Mouse (Mus musculus) stomach, postnatal 0 days (tissue): ENCODE data around the gene Ugt1a2.

Experiments
- CTCF ChIP-seq: IDR thresholded peaks from 2 replicates; pipeline ENCODE4 v1.5.1; 2016; ENCODE audit warnings: antibody characterized with exemption, low read depth, mild to moderate bottlenecking, moderate library complexity
- EP300 ChIP-seq: optimal IDR thresholded peaks from 2 replicates; pipeline ENCODE3; 2016; ENCODE audit warnings: antibody characterized with exemption

DNA sequence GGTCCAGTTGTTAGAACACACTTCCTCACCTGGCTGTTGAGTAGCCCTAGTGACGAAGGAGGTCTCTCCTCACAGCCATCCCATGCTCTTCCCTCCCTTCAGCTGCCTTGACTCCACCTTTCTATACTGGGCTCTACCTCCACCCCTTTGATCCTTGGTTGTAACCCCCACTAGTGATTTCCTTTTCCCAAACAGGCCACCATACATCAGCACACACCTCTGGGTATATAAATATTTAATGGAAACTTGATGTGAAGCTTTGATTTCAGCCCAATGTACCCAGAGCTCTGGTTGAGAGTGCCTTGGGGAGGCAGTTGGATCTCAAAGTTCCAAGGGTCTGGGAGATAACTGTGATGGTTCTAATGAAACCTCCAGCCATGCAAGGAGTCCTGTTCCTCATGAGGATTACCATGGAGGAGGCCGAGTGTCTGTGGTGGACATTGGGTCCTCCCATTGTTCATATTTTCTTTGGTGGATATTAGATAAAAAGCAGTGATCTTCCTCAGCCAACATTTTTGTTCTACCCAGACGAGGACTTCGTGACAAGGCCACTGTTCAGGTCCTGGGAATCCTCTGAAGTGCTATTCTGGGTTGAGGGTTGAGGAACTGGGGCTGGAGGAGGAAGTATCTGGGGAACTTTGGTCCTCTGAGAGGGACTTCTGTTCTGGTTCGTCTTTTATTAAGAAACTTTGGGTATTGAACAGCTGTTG, 26.4 kb downstream of the Ugt1a2 start, which contains the start of gene Mroh2a:
- TF ChIP-seq CTCF: no peak
- TF ChIP-seq EP300: no peak
